Mouse (Mus musculus) heart, embryonic 12.5 days (tissue): Measurements from ENCODE around the gene Ctc1. TPM values are rescaled to one million over a fixed set of nuclear protein-coding genes. Genes with fewer than 3 reads are reported as not detected.

ENCODE experiments used
- ATAC-seq: fragments of 200-750 bp; cut with Nextera tagmentation; 2 replicates; pipeline ENCODE4 v1.8.0; 2017; ENCODE audit warnings: moderate TSS enrichment, moderate library complexity; ENCODE audit not compliant: insufficient number of reproducible peaks, low FRiP score
- H3K27ac ChIP-seq: fragments of 300-500 bp; sonication (generic); 2 replicates; pipeline ENCODE4 v1.5.1; 2016; ENCODE audit warnings: mild to moderate bottlenecking, moderate library complexity; ENCODE audit not compliant: poor library complexity, severe bottlenecking
- H3K27me3 ChIP-seq: fragments of 300-500 bp; sonication (generic); replicated peaks from 2 replicates; pipeline ENCODE4 v1.6.1; 2016; ENCODE audit warnings: mild to moderate bottlenecking, moderate library complexity
- H3K36me3 ChIP-seq: fragments of 300-500 bp; sonication (generic); 2 replicates; pipeline ENCODE4 v1.6.1; 2016; ENCODE audit warnings: mild to moderate bottlenecking, moderate library complexity
- H3K4me1 ChIP-seq: fragments of 300-500 bp; sonication (generic); replicated peaks from 2 replicates; pipeline ENCODE4 v1.6.1; 2016; ENCODE audit warnings: mild to moderate bottlenecking
- H3K4me2 ChIP-seq: fragments of 300-500 bp; sonication (generic); 2 replicates; pipeline ENCODE4 v1.6.1; 2016; ENCODE audit warnings: mild to moderate bottlenecking, moderate library complexity
- H3K4me3 ChIP-seq: fragments of 300-500 bp; sonication (generic); 2 replicates; pipeline ENCODE4 v1.5.1; 2016; ENCODE audit warnings: mild to moderate bottlenecking
- H3K9ac ChIP-seq: fragments of 300-500 bp; sonication (generic); 2 replicates; pipeline ENCODE4 v1.6.1; 2016; ENCODE audit warnings: mild to moderate bottlenecking, moderate library complexity
- H3K9me3 ChIP-seq: fragments of 300-500 bp; sonication (generic); replicated peaks from 2 replicates; pipeline ENCODE4 v1.6.1; 2016; ENCODE audit warnings: mild to moderate bottlenecking, moderate library complexity
- WGBS: fragments of 180-500 bp; shearing (Covaris S2); methylation state at CpG from one replicate; pipeline ENCODE4 v1.1.7; 2016; 5-methylcytosine and 5-hydroxymethylcytosine counted together
- polyA plus RNA-seq: library from polyadenylated mRNA; unstranded; fragments of >200 nt; fragmentation: Nextera tagmentation; extraction: Ambion mirVana; gene quantifications from 2 replicates; pipeline ENCODE4 v1.2.1, GENCODE M21; 2016

The Ctc1 gene
- polyA plus RNA-seq, 1 experiment from 2014 or later, result 60.8 TPM

DNA sequence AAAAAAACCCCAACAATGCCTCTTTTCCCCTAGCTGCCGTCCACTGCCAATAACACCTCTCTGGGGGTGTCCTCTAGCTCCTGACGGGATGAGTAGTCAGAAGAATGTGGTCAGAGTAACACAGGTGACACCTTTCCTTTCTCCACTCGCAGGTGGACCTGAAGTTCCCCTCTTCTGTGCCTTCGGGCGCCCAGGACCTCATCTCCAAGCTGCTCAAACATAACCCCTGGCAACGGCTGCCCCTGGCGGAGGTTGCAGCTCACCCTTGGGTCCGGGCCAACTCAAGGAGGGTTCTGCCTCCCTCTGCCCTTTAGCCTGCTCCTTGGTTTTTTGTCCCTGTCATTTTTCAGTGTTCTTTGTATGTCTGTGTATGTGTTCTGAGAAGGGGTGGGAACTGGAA lies 35.0 kb downstream of the Ctc1 start:
- Histone ChIP-seq H3K9ac (no peak overlapping the region), H3K4me3 (no peak overlapping the region), H3K27ac (no peak overlapping the region), H3K4me2 (no peak overlapping the region), H3K4me1 (peaks cover 28% of the 10 kb centered on the region), H3K9me3 (no peaks in the 10 kb centered on the region), H3K27me3 (no peaks in the 10 kb centered on the region), H3K36me3 (peaks cover 46% of the 10 kb centered on the region)
- 92% methylated on average over 8 of the region's 8 CpGs for WGBS
- ATAC-seq, result no peak

DNA sequence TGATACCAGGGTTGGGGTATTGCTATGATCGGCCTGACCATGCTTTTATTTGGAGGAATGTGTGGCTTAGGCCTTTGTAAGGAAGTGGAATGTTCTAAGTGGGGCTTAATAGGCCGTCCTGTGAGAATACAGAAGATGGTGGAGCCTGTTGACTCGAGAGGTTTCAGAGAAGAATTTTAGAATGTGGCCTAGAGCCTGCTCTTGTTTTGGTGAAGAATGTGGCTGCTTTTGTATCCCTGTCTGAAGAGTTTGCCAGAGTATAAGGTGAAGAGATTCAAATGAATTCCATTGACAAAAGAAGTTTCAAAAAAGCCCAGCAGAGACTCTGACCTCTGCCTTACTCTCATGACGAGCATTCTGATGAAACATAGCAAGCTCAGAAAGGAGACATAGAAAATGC lies 36.1 kb downstream of the Ctc1 start:
- 91% methylated on average over 4 of the region's 4 CpGs for WGBS
- no peak overlapping the region for H3K4me3 ChIP-seq
- H3K9me3 ChIP-seq, result no peaks in the 10 kb centered on the region
- peaks cover 23% of the 10 kb centered on the region for H3K4me1 ChIP-seq
- no peaks in the 10 kb centered on the region for H3K27me3 ChIP-seq
- H3K4me2 ChIP-seq, result no peak overlapping the region
- peaks cover 46% of the 10 kb centered on the region for H3K36me3 ChIP-seq
- ATAC-seq, result no peak
- no peak overlapping the region for H3K9ac ChIP-seq
- H3K27ac ChIP-seq, result no peak overlapping the region

DNA sequence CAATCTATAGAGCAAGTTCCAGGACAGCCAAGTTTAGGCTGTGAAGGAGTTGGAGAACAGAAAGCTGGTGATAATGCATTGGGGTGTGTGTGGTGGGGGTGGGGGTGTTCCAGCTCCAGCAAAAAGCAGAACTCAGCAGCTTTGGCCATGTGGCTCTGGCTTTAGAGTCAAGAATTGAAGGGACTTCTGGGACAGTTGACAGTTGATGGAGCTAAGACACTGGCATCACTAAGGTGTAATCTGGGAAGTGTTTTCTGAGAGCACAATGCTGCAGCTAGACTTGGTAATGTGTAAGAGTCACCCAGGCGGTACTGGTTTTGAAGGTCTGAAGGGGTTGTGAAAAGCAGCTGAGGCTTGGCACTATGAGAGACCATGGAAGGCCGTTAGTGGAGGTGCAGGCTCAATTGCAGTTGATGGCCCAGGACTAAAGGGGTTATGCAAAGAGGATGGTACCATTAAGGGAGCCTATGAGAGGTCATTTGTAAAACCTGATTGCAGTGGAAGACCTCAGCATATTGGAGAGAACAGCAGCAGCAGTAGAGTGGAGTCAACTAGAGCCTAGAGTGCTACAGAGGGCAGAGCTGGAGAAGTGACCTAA lies 37.2 kb downstream of the Ctc1 start:
- Histone ChIP-seq H3K36me3 (peaks cover 41% of the 10 kb centered on the region), H3K9ac (no peak overlapping the region), H3K4me2 (no peak overlapping the region), H3K27me3 (no peaks in the 10 kb centered on the region), H3K4me1 (peaks cover 12% of the 10 kb centered on the region), H3K27ac (no peak overlapping the region), H3K4me3 (no peak overlapping the region), H3K9me3 (no peaks in the 10 kb centered on the region)
- 81% methylated on average over 2 of the region's 2 CpGs for WGBS
- no peak for ATAC-seq

DNA sequence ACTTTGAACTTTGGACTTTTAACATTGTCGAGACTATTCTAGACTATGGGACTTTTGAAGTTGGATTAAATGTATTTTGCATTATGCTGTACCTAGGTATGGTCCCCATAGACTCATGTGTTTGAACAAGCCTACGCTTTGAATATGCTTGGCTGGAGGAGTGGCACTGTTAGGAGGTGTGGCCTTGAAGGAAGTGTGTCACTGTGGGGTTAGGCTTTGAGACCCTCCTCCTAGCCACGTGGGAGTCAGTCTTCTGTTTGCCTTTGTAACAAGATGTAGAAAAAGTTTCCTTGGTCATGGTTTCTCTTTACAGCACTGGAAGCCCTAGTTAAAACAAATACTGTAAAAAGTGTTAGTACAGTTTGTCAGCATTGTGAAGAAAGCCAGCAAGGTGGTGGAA lies 38.1 kb downstream of the Ctc1 start:
- ATAC-seq, result no peak

DNA sequence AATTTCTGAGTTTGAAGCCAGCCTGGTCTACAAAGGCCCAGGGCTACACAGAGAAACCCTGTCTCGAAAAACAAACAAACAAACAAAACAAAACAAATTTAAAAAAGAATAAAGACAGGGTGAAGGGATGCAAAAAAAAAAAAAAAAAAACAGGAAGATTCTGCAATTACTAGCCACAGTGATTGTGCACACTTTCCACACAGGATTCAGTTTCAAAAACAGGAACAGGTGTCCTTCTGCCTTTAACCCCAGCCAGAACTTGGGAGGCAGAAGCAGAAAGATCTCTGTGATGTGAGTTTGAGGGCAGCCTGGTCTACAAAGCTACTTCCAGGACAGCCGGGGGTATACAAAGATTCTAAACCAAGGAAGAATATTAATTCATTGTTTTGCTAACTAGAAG lies 42.6 kb downstream of the Ctc1 start:
- Histone ChIP-seq H3K27ac (peak overlapping the region; percentile 83), H3K36me3 (peaks cover 7% of the 10 kb centered on the region), H3K27me3 (no peaks in the 10 kb centered on the region), H3K4me1 (peaks cover 18% of the 10 kb centered on the region), H3K4me2 (peak overlapping the region; percentile 94), H3K9me3 (no peaks in the 10 kb centered on the region), H3K4me3 (peak overlapping the region; percentile 79), H3K9ac (peak overlapping the region; percentile 81)
- 67% methylated on average over 2 of the region's 2 CpGs for WGBS
- no peak for ATAC-seq

More for the DNA sequence above, 38.1 kb downstream of the Ctc1 start:
- H3K4me3 ChIP-seq, result no peak overlapping the region
- 76% methylated on average over 3 of the region's 3 CpGs for WGBS
- no peaks in the 10 kb centered on the region for H3K27me3 ChIP-seq
- no peaks in the 10 kb centered on the region for H3K9me3 ChIP-seq
- peaks cover 9% of the 10 kb centered on the region for H3K4me1 ChIP-seq
- H3K27ac ChIP-seq, result no peak overlapping the region
- peaks cover 32% of the 10 kb centered on the region for H3K36me3 ChIP-seq
- no peak overlapping the region for H3K4me2 ChIP-seq
- H3K9ac ChIP-seq, result no peak overlapping the region

DNA sequence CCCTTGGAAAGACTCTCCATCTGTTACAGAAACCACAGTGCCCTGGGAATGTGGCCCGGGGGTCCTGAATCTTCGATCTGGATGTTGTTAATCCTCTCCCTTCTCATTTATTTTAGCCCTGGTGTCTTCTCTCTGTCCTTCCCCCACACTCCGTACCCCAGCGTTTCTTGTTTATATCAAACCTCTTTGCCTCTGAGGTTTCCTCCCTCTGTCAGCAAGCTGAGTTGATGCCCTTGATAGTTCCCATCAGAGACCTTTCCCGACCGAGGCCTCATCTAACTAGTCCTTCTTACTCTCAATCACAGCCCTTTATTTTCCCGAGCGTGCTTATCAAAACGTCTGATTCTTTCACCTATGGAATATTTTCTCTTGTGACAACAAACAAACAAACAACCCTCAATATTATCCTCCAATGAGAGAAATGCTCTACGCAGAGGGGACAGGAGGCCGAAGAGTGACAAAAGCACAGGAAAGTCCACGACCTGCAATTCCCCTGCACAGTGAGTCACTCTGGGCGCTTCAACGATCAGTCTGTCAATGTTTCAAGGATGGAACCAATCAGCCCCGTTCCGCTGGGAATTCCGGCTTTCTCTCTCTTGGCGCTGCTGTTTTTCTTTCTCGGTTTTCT lies 43.1 kb downstream of the Ctc1 start:
- ATAC-seq, result no peak
- WGBS, result under 1% methylated on average over 19 of the region's 19 CpGs

DNA sequence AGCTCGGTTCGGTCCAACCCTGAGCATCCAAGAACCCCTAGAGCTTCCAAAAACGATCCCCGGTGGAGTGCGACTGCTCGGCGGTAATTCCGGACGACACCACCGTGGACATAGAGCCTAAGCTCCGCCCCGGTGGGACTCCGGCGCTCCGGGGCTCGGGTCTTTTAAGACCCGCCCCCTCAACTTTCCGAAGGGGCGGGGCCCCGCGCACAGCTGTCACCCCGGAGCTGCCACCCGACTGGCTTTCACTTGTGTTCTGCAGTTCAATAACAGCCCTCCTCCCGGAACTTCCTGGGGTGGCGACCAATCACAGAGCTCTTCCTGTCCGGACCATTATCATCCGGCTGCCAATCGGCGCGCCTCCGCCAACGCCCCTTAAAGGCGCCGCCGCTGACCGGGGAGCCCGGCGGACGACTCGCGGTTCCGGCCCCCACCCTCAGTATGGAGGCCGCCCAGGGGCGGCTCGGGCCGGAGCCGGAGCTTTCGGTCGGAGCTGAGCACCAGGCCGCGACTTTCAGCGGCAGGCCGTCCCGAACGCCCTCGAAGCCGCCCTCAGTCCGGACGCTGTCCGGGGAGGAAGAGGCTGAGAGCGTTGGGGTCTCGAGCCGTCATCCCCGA lies 43.8 kb downstream of the Ctc1 start, which contains the start of gene Borcs6:
Gene Borcs6 (plus strand): TSS at position 361 of the 618 bp plus-strand sequence.
- Histone ChIP-seq H3K4me2 (peak within 1 kb of the TSS; percentile 94), H3K27me3 (no peaks in the 10 kb centered on the region), H3K36me3 (no peaks in the 10 kb centered on the region), H3K27ac (peak within 1 kb of the TSS; percentile 95), H3K9ac (peak within 1 kb of the TSS; percentile 86), H3K9me3 (no peaks in the 10 kb centered on the region), H3K4me3 (peak within 1 kb of the TSS; percentile 79), H3K4me1 (peaks cover 24% of the 10 kb centered on the region)
- ATAC-seq, result peak; percentile 92
- under 1% methylated on average over 64 of the region's 64 CpGs for WGBS

More for the DNA sequence above, 43.1 kb downstream of the Ctc1 start:
- H3K27me3 ChIP-seq, result no peaks in the 10 kb centered on the region
- H3K4me3 ChIP-seq, result peak overlapping the region; percentile 79
- peaks cover 6% of the 10 kb centered on the region for H3K36me3 ChIP-seq
- H3K27ac ChIP-seq, result peak overlapping the region; percentile 83
- H3K4me2 ChIP-seq, result peak overlapping the region; percentile 94
- peaks cover 18% of the 10 kb centered on the region for H3K4me1 ChIP-seq
- peak overlapping the region; percentile 81 for H3K9ac ChIP-seq
- H3K9me3 ChIP-seq, result no peaks in the 10 kb centered on the region

DNA sequence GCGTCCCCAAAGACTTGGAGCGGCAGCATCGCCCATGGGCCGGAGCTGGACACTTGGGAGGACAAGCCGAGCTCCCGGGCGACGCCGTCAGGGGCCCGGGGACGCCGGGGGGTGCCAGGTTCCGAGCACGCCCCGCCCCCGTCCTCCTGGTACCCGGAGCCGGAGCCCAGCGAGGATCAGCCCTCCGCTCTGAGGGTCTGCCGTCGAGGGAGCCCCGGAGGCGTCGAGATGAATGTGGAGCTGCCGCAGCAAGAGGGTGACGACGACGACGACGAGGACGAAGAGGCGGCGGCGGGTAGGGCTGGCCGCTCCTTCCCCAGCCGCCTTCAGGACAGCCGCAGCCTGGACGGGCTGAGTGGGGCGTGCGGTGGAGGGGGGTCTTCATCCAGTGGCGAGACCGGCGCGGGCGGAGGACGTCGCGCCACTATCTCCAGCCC lies 44.3 kb downstream of the Ctc1 start:
- Histone ChIP-seq H3K9me3 (no peaks in the 10 kb centered on the region), H3K4me2 (peak overlapping the region; percentile 94), H3K4me3 (peak overlapping the region; percentile 79), H3K27me3 (no peaks in the 10 kb centered on the region), H3K27ac (peak overlapping the region; percentile 95), H3K9ac (peak overlapping the region; percentile 86), H3K4me1 (peaks cover 24% of the 10 kb centered on the region), H3K36me3 (no peaks in the 10 kb centered on the region)
- WGBS, result under 1% methylated on average over 49 of the region's 49 CpGs
- ATAC-seq, result peak; percentile 27

DNA sequence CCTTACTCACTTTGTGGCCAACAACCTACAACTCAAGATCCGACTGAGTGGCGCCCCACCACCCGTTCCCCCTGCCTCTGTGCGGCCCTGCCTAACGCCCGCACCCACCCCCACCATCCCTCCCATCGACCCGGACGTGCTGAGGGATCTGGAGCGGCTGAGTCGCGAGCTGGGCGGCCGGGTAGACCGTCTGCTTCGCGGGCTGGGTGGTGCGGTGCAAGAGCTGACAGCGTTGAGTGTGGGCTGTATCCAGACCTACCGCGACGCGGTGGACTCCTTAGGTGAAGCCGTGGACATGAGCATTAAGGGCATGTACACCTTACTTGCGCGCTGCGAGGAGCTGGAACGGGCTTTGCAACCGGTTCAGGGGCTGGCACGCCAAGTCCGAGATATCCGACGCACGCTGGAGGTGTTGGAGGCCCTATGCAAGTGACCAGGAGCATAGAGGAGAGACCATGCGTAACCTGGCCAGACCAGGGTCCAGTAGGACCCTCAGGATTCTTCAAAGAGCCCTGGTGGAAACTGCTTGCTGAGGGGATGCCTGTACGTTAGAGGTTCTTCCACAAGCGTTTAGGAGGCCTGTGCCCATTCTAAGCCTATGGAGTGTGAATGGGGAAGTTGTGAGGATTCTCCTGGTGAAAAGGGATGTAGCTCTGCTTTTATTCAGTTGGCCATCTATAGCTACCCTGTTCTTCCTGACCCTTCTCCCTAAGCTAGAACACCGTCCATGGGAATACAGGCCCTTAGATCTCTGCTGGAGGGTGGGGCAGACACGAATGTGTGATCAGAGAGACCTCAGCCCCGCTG lies 44.9 kb downstream of the Ctc1 start:
- H3K9ac ChIP-seq, result peak overlapping the region; percentile 86
- no peaks in the 10 kb centered on the region for H3K36me3 ChIP-seq
- H3K27ac ChIP-seq, result peak overlapping the region; percentile 95
- H3K27me3 ChIP-seq, result no peaks in the 10 kb centered on the region
- H3K4me1 ChIP-seq, result peaks cover 24% of the 10 kb centered on the region
- peak overlapping the region; percentile 79 for H3K4me3 ChIP-seq
- no peak for ATAC-seq
- WGBS, result 1% methylated on average over 40 of the region's 40 CpGs
- H3K9me3 ChIP-seq, result no peaks in the 10 kb centered on the region
- peak overlapping the region; percentile 94 for H3K4me2 ChIP-seq

DNA sequence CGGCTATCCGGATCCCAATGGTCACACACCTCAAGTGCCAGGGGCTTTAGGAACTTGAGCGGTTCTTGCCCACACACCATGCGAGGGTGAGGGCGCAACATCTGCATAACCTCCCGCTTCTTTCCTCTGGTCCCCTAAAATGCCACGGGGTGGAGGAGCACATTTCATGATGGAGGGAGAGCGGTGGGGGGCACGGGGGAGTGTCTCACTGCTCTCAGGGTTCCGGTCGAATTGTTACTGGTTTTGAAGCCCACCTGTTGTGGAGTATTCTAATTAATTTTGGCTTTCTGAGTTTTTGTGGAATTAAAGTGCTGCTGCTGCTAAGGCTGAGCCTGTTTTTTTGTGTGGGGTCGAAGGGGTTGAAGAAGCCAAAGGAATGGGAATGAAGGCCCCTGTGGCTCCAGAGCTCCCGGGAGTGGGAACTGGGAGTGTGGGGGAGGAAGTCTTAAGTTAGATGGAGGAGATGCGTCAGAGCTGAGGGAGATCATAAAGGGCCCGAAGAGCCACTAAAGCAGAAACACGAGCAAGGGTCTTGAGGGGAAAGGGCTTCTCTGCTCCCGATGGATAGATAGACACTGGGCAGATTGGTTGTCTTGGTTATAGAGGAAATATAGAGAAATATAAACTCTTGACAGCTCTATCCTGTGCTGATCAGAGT lies 45.7 kb downstream of the Ctc1 start:
- peak overlapping the region; percentile 79 for H3K4me3 ChIP-seq
- peaks cover 29% of the 10 kb centered on the region for H3K4me1 ChIP-seq
- H3K9ac ChIP-seq, result peak overlapping the region; percentile 86
- H3K4me2 ChIP-seq, result peak overlapping the region; percentile 94
- 9% methylated on average over 17 of the region's 17 CpGs for WGBS
- no peak for ATAC-seq
- H3K36me3 ChIP-seq, result no peaks in the 10 kb centered on the region
- H3K9me3 ChIP-seq, result no peaks in the 10 kb centered on the region
- H3K27ac ChIP-seq, result peak overlapping the region; percentile 95; the same call in 1 of the 2 replicates
- H3K27me3 ChIP-seq, result no peaks in the 10 kb centered on the region
